Mouse (Mus musculus) neutrophil, adult 5-6 weeks (primary cell): ENCODE measurements around the gene Mbd4. TPM values are rescaled to one million over a fixed set of nuclear protein-coding genes. Genes with fewer than 3 reads are reported as not detected.

ENCODE experiments used
- ATAC-seq: fragments of 151-379, 151-347 bp; 2 replicates; pipeline ENCODE4 v1.8.0; 2017; ENCODE audit warnings: mild to moderate bottlenecking, moderate TSS enrichment; ENCODE audit not compliant: insufficient number of reproducible peaks, poor library complexity, low FRiP score, severe bottlenecking; ENCODE audit errors: extremely low read depth
- total RNA-seq: library from RNA; stranded (forward); fragments of 200-1000 nt; gene quantifications from 2 replicates; pipeline ENCODE4 v1.2.3, GENCODE M21; 2017

Mbd4 gene
- total RNA-seq, 1 experiment from 2014 or later = 34.9 TPM

GRCm38 (mm10) chr6:115823850-115824464 is 29.2 kb downstream of the Mbd4 start:
- peak; percentile 97 for ATAC-seq

DNA sequence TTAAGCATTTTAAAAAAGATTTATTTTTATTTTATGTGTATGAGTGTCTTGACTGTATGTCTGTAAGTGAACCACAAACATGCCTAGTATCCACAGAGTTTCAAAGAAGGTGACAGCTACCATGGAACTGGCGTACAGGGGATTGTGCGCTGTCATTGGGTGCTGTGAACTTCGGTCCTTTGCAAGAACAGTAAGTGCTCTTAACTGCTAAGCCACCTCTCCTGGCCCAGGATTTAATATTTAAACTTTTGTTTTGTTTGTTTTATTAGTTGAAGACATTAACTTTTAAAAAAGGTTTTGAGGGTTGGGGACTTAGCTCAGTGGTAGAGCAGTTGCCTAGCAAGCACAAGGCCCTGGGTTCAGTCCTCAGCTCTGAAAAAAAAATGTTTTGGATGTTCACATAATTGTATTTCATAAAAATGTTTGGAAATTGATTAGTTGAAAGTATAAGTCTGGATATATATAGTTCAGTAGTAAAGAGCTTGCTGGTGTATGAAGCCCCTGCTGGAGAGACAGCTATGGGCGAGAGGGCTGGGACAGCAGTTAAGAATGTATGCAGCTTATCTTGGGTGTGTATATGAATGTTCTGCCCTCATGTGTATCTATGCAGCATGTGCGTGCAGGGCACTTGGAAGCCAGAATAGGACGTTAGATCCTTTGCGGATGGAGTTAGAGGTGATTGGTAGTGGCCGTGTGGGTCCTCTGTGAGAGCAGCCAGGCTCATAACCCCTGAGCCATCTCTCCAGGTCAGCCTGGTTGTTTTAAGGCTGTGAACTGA is 31.8 kb downstream of the Mbd4 start:
- ATAC-seq = no peak

DNA sequence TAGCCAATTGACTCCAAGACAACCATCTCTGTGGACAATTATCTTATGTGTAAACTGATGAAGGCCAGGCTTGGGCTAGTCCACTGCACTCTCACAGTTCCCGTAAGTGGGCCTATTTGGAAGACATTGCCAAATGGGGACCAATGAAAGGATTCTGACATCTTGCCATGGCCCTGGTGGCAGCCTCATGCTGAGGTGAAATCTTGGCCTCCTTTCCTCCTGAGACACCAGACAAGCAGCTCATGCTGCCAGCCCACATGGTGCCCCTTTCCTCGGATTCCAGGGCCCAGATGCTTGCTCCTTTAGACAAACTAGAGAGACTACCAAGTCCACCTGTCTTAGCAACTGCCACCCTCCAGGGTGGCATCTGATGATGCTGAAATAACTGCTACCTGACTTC is 35.0 kb downstream of the Mbd4 start:
- ATAC-seq = no peak

GRCm38 (mm10) chr6:115815041-115815440 is 38.1 kb downstream of the Mbd4 start:
- ATAC-seq = no peak

DNA sequence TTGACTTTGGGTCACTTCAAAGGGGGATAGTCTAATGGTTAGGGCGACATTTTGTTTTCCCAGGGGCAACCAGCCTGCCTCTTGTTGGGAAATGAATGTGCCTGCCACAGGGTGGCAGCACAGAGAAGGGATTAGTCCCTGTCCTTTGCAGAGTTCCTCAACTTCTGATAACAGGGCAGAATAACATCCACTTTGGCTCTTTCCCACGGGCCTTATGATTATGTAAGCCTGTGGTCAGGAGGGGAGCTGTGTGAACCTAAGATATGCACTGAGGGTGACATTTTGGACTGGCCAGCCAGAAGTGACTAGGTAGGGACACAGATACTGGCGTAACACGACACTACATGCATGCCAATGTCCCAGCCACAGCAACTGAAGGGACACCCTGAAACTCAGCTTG is 39.1 kb downstream of the Mbd4 start:
- peak; percentile 66 for ATAC-seq

DNA sequence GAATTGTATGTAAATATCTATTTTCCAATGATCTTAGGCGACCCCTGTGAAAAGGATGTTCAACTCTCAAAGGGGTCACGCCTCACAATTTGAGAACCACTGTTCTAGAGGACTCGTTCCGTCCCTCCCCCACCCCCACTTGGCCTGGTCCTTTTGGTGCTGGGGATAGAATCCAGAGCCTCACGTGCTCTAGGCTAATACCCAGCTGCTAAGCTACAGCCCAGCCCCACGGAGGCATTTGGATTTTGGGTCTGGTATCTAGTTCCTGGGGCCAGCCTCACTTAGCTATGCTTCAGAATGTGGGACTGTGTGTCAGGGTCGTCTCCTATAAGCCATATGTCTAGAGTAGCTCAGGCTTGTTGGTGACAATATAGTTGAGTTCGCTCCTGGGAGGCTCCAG is 41.6 kb downstream of the Mbd4 start:
- ATAC-seq = no peak

DNA sequence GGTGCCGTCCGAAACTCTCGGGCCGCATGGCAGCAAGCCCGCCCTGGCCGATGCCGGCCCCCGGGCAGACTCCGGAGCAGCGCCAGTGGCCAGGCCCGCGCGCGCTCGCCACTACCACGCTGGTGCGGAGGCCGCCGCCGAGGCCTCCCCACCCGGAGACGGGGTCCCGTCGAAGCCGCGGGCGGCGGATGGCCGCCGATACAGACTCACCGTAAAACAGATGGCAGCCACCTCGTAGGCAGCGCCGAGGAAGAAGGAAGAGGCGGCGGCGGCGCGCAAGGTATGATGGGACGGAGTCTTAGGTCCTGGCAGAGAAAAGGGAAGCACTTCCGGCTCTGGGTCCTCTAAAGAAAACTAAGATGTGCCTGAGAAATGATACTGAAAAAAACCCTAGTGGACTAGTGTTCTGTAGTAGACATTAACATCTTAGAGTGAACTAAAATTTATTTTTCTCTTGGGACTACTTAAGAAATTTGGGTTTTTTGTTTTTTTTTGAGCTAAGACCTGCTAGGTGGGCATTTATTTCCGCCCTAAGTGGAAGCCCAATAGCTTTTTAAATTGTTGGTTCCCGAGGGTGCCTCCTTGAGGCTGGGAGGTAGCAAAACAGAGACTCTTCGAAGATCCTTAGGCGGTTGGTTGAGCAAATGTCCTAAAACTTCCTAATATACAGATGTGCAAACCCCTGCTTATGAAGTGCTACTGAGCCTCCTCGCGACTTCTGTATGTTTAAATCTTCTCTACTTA is 44.5 kb downstream of the Mbd4 start, which contains the start of gene Rpl32:
Gene Rpl32 (minus strand): TSS at position 260 of the 744 bp plus-strand sequence.
- peak; percentile 91 for ATAC-seq

DNA sequence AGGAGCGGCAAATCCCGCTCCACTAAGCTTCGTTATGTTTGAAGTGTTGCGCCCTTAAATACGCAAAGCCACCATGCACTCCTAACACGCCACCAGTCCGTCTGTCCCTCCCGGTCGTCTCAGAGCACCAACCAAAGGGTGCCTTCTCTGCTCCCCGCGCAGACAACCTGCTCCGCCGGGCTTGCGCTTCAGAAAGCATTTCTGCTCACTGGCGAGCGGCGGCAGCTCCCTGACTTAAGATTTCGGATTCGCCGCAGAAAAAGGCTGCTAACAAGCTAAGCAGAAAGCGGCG is 45.0 kb downstream of the Mbd4 start:
- ATAC-seq = no peak

- no peak for ATAC-seq
These were observed 45.5 kb downstream of the Mbd4 start for GRCm38 (mm10) chr6:115807464-115808195.

DNA sequence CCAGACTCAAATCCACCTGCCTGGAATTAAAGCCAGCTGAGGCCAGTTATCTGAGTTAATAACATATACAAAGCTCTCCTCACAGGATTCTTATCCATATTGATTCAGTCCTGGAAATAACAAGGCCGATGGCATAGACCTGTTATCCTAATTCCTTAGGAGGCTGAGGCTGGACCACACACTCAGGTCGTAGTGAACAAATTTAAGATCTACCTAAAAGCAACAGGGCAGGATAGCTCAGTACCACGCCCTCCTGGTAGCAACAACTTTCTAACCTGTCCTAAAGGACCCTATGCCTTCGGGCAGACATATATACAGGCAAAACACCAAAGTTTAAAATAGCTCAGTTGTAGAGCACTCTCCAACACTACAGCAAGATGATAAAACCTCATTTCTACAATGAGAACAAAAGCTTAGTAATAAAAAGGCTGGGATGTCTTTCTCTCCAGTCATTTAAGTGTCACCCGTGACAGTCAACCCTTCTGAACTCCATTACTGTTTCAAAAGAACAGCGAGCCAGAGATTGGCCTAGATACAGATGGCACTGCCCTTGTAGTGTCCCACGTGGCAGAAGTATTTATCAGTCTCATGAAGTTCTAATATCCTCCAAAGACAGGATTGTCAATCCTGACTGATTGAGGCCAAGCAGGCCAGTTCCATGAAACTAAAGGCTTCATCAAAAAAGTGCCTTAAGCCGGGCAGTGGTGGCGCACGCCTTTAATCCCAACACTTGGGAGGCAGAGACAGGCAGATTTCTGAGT is 48.6 kb downstream of the Mbd4 start:
- no peak for ATAC-seq

GRCm38 (mm10) chr6:115803541-115804382 is 49.4 kb downstream of the Mbd4 start:
- ATAC-seq = peak; percentile 44; the same call in 1 of the 2 replicates

GRCm38 (mm10) chr6:115801811-115802210 is 51.4 kb downstream of the Mbd4 start:
- no peak for ATAC-seq

GRCm38 (mm10) chr6:115792691-115793215 is 60.4 kb downstream of the Mbd4 start:
- no peak for ATAC-seq

DNA sequence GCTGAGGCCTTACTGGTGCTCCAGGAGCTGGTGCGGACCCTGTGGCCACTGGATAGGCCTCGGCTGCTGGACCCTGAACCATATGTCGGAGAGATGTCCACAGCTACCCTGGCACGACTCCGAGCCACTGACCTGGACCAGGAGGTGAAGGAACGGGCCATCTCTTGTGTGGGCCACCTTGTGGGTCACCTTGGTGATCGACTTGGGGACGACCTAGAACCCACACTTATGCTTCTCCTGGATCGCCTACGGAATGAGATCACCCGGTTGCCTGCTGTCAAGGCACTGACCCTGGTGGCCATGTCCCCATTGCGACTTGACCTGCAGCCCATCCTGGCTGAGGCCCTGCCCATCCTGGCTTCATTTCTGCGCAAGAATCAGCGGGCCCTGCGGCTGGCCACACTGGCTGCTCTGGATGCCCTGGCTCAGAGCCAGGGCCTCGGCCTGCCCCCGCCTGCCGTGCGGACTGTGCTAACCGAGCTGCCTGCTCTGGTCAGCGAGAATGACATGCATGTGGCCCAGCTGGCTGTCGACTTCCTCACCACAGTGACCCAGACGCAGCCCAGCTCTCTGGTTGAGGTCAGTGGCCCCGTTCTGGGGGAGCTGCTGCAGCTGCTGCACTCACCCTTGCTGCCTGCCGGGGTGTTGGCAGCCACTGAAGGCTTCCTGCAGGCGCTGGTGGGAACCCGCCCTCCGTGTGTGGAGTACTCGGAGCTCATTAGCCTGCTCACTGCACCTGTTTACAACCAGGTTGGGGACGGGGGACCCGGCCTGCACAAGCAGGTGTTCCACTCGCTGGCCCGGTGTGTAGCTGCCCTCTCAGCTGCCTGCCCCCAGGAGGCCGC is 61.1 kb downstream of the Mbd4 start:
- ATAC-seq = 0 out of 2 replicates have a peak, but pooled peaks have one; percentile 21

GRCm38 (mm10) chr6:115791016-115791415 is 62.2 kb downstream of the Mbd4 start:
- ATAC-seq = no peak
